Mouse (Mus musculus): ENCODE measurements around the gene Tie1. TPM values are rescaled to one million over a fixed set of nuclear protein-coding genes. Genes with fewer than 3 reads are reported as not detected.
"Not testable (repeated sequence)": the region's sequence is repeated elsewhere in the genome, so short reads cannot be mapped to it uniquely, and the experiment has no call there.

Gene Tie1
- 36.3 and 44.4 TPM in 2 replicates for total RNA-seq (2021)
- long read RNA-seq, full-length matches to known transcripts = 60 of 111 reads
- long read RNA-seq, partial matches to known transcripts = 34 of 111 reads
- long read RNA-seq, other reads (novel, unspliced or antisense) = 17 of 111 reads

DNA sequence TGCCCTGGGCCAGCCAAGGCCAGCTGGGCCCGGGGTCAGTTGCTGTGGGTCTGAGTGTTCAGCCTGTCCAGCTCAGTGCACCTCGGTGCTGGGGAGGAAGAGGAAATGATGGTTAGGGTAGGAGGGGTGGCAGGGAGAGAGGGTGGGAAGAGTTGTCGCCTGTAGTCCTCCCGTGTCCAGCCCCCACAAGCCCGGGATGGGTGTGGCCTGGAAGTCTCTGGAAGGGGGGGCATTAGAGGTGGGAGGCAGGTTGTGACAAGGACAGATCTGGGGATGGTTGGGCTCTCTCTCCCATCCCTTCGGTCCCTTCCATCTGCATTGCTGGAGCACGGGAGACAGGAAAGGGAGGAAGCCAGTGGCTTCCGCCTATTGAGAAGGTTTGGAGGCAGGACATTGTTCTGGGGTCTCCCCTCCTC lies at the start of gene Tie1:
TSS of gene Tie1 (minus strand) at position 345 of the 416 bp plus-strand sequence.
- peak; percentile 38 for DNase-seq

DNA sequence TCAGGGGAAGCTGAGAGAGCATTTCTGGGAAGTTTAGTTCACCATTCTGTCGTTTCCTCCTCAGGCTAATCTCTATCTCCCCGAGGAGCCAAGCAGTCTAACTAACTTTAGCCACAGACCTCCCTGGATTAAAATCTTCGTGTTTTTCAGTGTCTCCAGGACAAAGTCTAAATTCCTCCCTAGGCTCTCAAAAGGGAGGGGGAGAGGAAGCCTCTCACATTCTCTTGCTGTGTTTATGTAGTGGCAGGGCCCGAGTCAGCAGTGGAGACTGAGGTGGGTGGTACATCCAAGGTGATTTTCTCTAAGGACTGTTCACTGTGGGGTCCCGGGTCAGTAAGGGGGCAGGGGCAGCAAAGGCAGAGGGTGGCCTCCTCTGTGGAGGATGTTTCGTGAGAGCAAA lies 47.9 kb upstream of the Tie1 start:
- no peak for DNase-seq

DNA sequence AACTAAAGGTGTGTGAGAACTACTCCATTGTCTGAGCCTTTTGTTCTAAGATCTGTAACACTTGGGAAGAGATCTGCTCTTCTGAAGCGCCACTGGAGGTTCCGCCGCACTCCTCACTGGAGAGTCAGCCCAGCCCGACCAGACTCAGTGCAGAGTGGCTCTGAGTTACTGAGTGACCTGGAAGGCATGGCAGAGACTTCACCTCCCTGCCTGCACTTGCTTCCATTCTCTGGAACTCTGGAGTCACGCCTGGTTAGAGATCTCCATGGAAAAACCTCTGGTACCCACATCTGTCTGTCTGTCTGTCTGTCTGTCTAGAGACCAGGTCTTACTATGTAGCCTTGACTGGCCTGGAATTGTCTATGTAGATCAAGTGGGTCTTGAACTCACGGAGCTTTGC lies 45.7 kb upstream of the Tie1 start:
- DNase-seq = no peak

DNA sequence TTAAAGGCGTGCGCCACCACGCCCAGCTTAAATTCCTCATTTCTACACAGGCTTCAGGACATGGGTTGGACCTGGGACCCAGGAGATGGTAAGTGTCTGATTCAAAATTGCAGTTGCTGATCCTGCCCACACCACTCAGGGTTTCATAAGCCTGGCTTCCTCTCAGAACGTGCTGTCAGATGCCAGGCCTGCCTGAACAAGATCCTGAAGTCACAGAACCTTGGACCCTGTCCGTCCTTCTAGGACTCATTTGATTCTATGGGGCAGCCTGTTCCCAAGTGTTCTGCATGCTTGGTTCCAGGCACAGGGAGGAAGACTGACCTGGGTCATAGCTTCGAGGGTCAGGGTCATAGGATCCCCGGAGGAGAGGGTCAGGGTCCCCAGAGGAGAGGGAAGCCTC lies 43.7 kb upstream of the Tie1 start:
- no peak for DNase-seq

DNA sequence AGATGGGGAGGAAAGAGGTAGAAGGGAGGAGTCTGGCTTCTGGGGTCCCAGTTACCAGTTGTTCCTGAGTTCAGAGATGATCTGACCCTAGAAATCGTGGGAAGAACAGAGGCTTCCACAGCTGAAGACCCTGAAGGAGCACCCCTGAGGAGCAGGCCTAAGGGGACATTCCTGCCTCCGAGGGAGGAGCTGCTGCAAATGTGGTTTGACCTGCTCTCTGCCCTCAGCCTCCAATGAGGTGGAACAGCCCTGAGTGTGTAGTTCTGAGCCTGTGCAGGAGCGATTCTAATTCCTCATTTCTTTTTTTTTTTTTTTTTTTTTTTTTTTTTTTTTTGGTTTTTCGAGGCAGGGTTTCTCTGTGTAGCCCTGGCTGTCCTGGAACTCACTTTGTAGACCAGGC lies 43.3 kb upstream of the Tie1 start:
- DNase-seq = no peak

DNA sequence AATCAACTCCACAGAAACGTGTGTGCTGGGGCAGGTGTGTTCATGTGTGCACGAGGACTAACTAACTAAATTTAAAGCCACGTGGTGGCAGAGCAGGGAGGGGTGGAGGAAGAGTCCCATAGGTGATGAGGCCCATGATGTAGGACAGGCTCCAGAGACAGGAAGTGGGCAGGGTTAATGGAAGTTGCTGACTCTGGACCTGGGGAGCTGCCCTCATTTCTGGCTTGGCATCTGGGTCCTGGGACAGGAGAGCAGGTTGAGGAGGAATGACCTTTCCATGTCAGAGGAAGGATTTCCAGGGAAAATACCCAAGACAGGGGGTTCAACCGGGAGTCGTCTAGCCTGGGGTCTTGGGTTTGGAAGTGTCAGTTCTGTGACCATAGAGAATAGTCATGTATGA lies 42.8 kb upstream of the Tie1 start:
- no peak for DNase-seq

DNA sequence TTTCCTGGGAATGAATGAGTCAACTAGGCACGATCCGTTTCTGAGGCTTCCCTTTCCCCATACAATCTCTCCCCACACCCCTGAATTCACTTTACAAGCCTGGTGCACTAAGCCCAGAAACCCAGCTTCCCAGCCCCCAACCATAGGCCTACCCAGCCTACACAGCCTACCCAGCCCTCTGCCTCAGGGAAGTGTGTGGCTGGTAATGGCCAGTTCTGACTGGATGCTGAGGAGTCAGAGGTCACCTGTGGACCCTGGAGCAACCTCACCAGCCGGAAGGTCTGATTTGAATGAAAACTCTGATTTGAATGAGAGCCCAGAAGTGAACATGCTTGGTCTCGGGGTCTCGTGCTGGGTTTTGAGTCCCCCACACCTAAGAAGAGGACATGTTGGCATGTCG lies 37.9 kb upstream of the Tie1 start:
- DNase-seq = no peak

DNA sequence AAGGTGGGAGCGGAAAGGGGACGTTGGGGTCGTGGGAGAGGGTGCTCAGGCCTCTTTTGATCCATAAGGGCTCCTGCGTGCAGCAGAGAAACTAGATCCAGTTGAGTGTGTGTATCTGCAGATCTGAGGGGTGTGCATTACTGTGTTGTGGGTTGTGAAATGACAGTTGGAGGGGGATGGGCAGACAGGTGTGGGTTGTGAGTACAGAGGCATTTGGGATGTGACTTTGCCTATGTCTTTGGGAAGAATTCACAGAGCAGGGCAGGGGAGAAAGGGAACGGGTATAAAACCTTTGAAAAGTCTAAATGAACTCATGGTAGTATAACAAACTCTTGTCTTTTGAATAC lies 37.4 kb upstream of the Tie1 start:
- DNase-seq = no peak

DNA sequence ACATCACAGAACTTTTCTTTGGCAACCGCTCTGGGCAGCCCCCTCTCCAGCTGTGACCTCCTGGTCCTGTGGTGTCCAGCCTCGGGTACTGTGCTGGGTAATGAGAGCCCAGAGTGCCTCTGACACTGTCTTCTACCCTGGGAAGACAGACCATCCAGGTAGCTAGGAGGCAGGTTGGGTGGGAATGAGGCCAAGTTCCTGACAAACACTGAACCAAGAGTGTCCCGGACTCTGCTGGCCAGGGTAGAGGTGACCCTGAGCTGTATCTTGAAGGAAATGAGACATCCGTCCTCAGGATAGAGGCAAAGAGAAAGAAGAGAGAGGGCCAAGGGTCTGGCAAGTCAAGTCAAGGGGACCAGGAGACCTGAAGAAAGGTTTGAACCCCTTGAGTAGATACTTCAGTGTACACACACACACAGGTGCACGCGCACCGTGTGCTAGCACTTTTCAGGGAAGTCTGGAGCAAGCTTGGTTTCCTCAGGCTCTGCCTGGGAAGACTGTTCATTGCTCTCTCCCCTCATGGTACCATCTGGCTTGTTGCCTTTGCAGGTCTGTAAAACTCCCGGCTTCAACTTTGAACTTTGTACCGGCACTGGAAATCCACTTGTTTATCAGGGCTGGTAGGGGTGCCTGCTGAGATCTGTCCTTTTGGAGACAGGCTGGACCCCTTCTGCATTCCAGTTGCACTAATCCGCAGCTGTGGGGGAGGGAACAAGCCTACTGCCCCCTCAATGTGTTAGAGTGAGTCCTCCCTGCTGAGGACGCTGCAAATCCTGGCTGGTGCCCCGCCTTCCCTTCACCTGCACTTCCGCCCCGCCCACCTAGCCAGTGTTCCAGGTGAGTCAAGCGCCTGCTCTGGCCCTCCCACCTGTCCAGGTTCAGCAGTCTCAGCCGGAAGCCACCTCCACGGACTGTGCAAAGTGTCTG lies 36.8 kb upstream of the Tie1 start, which contains the start of gene 2610528J11Rik:
TSS of gene 2610528J11Rik (plus strand) at position 592 of the 927 bp plus-strand sequence.
- no peak for DNase-seq

DNA sequence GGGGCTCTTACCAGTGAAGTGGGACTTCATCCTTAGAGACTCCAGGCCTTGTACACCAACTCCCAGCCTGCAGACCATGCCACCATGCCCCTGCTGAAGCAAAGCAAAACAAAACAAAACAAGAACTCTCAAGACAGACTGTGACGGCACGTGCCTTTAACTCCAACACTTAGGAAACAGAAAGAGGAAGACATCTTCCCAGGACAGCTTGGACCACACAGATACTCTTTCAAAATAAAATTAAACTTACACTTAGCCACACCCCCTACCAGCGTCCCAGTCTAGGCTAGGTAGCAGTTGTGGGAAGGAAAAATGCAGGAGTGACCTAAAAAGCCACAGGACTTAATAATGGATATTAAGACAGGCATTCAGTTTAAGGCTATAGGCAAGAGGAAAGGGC lies 35.9 kb upstream of the Tie1 start:
- no peak for DNase-seq

DNA sequence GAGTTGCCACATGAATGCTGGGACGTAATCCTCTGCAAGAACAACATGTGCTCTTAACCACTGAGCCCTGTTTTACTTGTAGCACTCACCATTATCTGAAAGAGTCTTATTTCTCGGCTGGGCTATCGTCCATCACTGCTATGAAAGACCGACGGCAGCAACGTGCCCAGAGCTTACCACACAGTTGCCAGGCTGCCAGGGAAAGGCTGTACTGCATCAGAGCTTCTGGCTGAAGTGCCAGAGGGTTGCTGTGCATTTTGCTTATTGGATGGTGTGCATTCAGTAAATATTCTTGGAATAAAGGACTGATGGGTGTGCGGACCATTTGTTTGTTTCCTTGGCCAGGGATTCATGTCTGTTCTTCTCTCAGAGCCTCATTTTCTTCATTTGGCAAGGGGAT lies 34.1 kb upstream of the Tie1 start:
- DNase-seq = no peak

DNA sequence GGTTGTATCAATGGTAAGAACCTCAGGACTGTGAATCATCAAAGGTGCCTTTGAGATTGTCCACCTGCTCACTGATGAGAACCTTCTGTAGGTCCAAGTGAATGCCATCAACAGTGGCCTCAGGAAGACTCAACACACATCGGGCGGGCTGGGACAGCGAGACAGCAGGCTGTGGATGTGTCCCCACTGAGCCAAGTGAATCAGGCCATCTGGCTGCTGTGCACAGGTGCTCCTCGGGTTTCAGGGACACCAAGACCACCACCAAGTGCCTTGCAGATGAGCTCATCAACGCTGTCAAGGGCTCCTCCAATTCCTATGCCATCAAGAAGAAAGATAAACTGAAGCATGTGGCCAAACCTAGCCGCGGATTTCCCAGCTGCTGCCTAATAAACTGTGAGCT lies 32.4 kb upstream of the Tie1 start:
- no peak for DNase-seq

DNA sequence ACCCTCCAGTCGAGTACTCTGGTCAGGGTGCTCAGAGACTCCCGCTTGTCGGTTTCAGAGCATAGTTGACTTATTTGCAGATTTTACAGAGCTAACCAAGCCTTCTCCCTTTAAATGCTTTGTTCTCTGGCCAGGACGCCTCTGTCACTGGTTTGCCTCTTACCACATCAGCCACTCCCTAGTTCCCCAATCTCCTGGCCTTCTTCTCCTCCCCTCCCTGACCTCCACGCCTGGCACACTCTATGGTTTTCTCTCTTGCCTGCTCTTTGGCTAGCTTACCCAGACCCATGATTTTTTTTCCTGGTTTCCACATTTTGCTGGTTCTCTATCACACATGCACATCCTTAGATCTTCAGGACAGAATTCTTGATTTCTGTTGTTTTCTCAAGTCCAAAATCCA lies 28.3 kb upstream of the Tie1 start:
- no peak for DNase-seq

DNA sequence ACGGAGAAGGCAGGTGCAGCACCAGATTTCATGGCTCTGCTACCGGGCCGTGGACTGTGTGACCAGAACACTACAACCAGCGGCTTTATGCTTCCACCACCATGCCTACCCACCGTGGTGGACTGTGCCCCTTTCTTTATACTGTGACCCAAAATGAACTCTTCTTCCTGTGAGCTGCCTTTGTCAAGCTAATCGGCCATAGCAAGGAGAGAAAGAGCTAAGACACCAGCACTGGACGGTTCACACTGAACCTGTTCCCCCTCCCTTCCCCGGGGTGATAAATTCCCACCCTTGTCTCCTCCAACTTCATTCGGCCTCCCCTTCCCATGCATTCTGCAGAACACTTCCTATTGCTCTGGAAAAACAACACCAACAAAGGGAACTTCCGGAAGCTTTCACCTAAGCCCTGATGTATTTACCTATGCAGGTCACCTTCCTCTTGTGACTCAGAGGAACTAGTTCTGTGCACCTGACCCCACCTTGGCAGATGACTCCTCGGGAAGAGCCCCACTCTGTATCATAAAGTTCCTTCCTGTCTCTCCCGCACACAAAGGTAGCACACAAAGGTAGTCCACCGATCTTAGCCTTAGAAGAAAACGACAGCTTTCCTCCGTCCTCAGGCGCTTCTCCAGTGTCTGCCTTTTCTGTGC lies 27.8 kb upstream of the Tie1 start:
- DNase-seq = no peak

DNA sequence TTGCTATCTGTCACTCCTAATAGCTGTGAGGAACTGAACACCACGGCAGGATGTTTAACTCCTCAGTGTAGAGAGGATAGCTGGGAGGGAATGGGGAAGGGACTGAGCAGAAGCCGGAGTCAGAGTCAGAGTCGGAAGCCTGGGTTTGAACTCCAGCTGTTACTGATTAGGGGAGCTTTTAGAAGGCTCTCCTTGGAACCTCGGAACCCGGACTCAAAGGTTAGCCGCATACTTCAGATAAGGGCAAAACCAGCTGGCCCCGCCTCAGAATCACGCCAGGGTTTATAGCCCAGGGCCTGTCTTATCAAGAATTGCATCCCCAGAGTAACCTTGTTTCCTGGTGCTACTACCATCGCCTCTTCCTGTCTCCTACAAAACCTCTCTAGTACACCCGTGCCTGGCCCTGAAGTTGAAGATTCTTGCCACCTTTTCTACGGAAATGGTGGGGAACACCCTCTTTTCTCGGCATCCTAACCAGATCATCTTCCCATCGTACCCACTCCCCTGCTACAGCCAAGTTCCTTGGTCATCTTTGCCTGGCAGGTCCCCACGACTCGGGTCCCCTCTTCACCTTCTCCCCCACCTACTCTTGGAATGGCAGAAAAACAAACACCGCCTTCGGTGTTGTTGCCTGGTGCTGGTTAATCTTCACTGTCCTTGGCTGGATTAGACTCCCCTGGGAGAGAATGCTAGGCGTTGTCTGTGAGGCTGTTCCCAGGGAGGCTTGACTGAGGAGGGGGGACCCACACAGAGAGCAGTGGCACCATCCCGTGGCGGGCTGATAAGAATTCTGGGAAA lies 27.0 kb upstream of the Tie1 start:
- no peak for DNase-seq

DNA sequence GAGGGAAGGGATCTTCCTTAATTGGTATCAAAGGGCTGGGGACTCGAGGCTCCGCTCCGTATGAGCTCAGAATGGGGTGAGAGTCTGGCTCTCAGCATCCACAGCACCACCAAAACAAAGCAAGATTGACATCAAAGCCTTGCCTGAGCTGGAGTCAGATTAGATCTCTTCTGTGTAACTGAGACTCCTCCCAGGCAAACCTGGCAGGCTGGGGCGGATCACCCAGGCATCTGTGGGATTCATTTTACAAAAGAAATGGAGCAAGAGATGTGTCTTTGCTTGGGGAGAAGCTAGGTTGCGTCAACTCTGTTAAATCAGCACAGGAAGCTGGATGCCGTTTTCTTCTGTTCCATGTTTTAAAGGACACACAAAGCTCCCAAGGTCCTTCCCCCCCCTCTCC lies 19.2 kb upstream of the Tie1 start:
- no peak for DNase-seq

DNA sequence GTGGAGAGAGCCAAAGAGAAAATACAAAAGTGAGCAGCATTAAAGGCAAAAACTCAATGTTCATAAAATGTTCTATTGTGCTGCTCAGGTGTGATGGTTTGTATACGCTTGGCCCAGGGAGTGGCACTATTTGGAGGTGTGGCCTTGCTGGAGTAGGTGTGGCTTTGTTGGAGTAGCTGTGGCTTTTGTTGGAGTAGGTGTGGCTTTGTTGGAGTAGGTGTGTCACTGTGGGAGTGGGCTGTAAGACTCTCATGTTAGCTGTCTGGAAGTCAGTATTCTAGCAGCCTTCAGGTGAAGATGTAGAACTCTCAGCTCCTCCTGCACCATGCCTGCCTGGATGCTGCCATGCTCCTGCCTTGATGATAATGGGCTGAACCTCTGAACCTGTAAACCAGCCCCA lies 17.3 kb upstream of the Tie1 start:
- not testable (repeated sequence) for DNase-seq

DNA sequence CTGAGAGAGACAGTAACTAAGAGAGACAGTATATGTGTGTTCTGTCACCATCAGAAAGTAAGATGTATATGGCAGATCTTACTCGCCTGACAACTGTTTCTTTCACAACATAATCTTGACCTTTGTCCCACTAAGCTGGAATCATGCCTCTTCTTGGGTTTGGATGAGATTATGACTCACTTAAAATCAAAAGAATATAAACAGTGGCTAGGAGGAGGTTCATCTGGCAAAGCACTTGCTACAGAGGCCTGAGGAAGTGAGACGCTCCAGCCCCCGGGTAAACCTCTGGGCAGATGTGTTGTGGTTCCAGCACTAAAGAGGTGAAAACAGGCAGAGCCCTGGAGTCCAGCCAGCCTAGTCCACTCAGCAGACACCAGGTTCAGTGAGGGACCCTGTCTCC lies 15.7 kb upstream of the Tie1 start:
- DNase-seq = no peak

DNA sequence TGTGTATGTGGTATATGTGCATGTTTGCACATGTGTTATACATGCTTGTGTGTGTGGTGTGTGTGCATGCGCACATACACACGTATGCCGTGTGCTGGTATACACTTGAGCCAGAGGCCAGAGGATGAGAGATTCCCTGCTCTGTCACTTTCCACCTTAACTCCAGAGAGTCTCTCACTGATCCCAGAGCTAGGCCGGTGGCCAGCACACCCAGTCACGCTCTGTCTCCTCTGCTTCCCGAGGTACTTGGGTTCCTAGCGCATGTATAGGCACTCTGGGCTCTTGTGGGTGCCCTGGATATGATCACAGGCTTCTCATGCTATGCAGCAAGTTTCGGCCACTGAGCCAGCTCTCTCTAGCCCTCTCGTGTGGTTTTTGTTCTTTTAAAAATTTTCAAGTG lies 10.9 kb upstream of the Tie1 start:
- no peak for DNase-seq

DNA sequence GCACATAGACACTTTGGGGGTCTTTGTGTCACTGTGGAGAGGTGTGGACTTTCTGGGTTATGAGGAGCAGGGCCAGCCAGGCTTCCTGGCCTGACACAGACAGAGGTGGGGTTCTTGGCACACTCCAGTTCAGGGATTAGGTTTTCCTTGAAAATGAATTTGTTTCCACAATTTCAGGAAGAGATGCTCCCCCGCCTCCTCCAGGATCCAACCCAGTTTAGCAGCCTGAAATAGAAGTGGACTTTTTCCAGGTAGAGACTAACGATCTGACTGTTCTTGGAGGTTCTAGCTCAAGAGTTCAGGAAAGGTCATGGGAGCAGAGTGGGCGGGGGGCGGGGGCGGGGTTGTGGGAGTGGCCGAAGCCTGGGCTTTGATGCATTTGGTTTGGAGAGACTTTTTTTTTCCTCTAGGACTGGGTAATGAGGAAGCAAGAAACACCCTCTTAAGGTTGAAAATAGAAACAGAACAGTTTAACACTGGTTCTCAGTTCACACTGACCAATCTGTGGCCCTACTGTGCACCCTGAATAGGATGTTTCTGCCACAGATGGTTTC lies 10.4 kb upstream of the Tie1 start:
- DNase-seq = no peak

DNA sequence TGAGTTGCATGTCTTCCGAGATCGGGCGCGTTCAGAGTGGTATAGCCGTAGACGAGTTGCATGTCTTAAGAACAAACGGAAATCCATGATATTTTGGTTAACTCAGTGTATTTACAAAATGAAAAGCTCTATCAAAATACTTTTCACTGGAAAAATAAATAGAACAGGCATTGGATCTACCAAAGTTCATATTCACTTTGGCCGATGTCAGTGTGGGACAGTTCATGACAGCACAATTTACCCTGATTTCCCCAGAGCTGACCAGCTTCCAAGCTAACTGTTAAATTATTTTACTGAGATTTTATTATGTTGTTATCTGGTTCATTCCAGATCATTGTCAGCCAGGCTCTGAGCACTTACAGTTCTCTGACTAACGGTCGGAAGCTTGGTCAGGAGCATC lies 600 bp upstream of the Tie1 start:
- no peak for DNase-seq

DNA sequence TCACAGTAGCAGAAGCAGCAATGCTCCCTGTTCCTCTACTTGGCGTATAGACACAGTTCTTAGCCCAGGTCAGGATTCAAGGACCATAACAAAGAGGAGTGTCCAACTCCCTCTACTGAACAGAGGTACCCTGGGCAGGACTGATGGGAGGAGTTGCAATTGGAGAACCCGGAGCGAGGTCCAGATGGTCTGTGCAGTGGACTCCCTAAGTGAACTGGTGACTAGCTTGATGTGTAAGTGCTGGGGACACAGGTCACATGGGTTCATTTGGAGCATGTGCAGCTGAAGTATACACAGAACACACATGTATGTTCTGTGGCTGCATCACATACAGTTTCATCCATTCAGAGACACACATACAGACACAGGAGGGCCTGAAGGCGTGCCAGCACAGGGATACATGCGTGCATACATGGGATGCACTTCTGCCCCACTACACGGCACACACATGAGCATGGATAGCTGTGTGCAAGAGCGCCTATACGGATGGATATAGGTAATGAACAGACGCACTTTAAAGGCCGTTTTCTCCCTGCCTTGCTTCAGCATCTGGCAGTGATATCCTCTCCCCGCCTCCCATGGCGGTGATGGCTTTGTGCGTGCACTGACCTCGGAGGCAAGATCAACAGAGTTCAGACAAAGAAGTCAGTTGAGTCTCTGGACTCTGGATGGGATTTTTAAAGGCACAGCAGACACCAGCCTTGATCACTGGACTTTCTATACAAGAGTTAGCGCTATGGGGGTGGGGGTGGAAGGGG lies 12.9 kb downstream of the Tie1 start:
- DNase-seq = no peak

All from adrenal gland, postnatal 25 days (tissue).